Mouse (Mus musculus) CH12.LX (cell line): ENCODE results near the gene Wdr92. TPM values are rescaled to one million over a fixed set of nuclear protein-coding genes. Genes with fewer than 3 reads are reported as not detected.

Experiments
- DNase-seq: peaks from one replicate; pipeline ENCODE4 v3.0.0-alpha.2; 2013; ENCODE audit errors: extremely low read depth
- H3K27ac ChIP-seq: 2 replicates; pipeline ENCODE4 v1.5.1; 2012; ENCODE audit warnings: low read depth, mild to moderate bottlenecking, control low read depth, moderate library complexity; ENCODE audit not compliant: insufficient read depth
- H3K27me3 ChIP-seq: replicated peaks from 2 replicates; pipeline ENCODE3; 2012; ENCODE audit warnings: inconsistent platforms
- H3K36me3 ChIP-seq, 2 experiments: replicated peaks in 1 of 2; 2 replicates each; pipeline versions ENCODE3 to v1.6.1; 2012; ENCODE audit warnings: inconsistent platforms in 1 of 2, low read length in 1 of 2, mild to moderate bottlenecking in 1 of 2, mixed read lengths in 1 of 2, moderate library complexity in 1 of 2; ENCODE audit not compliant: control insufficient read depth in 1 of 2, insufficient read depth in 1 of 2
- H3K4me1 ChIP-seq, 2 experiments: 2 replicates each; pipeline ENCODE4 v1.6.1; 2012; ENCODE audit warnings: inconsistent platforms in 1 of 2, moderate library complexity in 1 of 2; ENCODE audit not compliant: insufficient read depth in 2 of 2, control insufficient read depth in 1 of 2
- H3K4me2 ChIP-seq: 2 replicates; pipeline ENCODE4 v1.6.1; 2012; ENCODE audit warnings: low read depth, mild to moderate bottlenecking, control low read depth; ENCODE audit not compliant: poor library complexity, insufficient read depth, severe bottlenecking
- H3K4me3 ChIP-seq, 3 experiments: fragments of 150-350 bp in 1 of 3; sonication (generic) in 1 of 3; replicated peaks in 1 of 3; 2 replicates each; pipeline versions ENCODE3 to v1.5.1; 2011 to 2012; ENCODE audit warnings: low read depth in 2 of 3, low read length in 2 of 3, mild to moderate bottlenecking in 2 of 3, moderate library complexity in 2 of 3, control low read depth in 1 of 3, improper control_type of control experiment in 1 of 3, inconsistent platforms in 1 of 3, mixed read lengths in 1 of 3; ENCODE audit not compliant: poor library complexity in 1 of 3
- H3K79me2 ChIP-seq: replicated peaks from 2 replicates; pipeline ENCODE4 v1.6.1; 2012; ENCODE audit warnings: mild to moderate bottlenecking, moderate library complexity; ENCODE audit not compliant: control insufficient read depth, poor library complexity, insufficient read depth, severe bottlenecking; ENCODE audit errors: extremely low read depth
- H3K9ac ChIP-seq: 2 replicates; pipeline ENCODE4 v1.6.1; 2012; ENCODE audit warnings: low read depth, mild to moderate bottlenecking, control low read depth, moderate library complexity; ENCODE audit not compliant: insufficient read depth
- H3K9me3 ChIP-seq: replicated peaks from 2 replicates; pipeline ENCODE3; 2012; ENCODE audit warnings: low read length, inconsistent platforms, mixed read lengths
- BHLHE40 ChIP-seq: IDR thresholded peaks from 2 replicates; pipeline ENCODE4 v1.6.1; 2011; ENCODE audit warnings: mild to moderate bottlenecking, low read depth, low read length, improper control_type of control experiment
- CHD1 ChIP-seq: IDR thresholded peaks from 2 replicates; pipeline ENCODE4 v1.6.1; 2012; ENCODE audit warnings: low read depth, low read length, improper control_type of control experiment, inconsistent platforms
- CHD2 ChIP-seq: IDR thresholded peaks from 2 replicates; pipeline ENCODE4 v1.6.1; 2011; ENCODE audit warnings: low read length, improper control_type of control experiment
- CTCF ChIP-seq, 2 experiments: IDR thresholded peaks in 1 of 2; conservative IDR thresholded peaks in 1 of 2; 2 replicates each; pipeline ENCODE4 v1.5.1; 2011 to 2012; ENCODE audit warnings: low read depth in 2 of 2, low read length in 2 of 2, improper control_type of control experiment in 1 of 2, inconsistent platforms in 1 of 2, mild to moderate bottlenecking in 1 of 2, moderate library complexity in 1 of 2
- E2F4 ChIP-seq: IDR thresholded peaks from 2 replicates; pipeline ENCODE4 v1.6.1; 2011; ENCODE audit warnings: low read depth, low read length, improper control_type of control experiment; ENCODE audit not compliant: insufficient replicate concordance
- ELF1 ChIP-seq: IDR thresholded peaks from 2 replicates; pipeline ENCODE4 v1.6.1; 2014; ENCODE audit warnings: low read depth, mild to moderate bottlenecking, inconsistent platforms, low read length, improper control_type of control experiment
- EP300 ChIP-seq: IDR thresholded peaks from 2 replicates; pipeline ENCODE4 v1.6.1; 2011; ENCODE audit warnings: low read length, improper control_type of control experiment
- ETS1 ChIP-seq: conservative IDR thresholded peaks from 2 replicates; pipeline ENCODE4 v1.6.1; 2012; ENCODE audit warnings: low read depth, mild to moderate bottlenecking, inconsistent platforms, low read length, improper control_type of control experiment, moderate library complexity
- GABPA ChIP-seq: IDR thresholded peaks from 2 replicates; pipeline ENCODE4 v1.6.1; 2012; ENCODE audit warnings: low read depth, low read length, improper control_type of control experiment, inconsistent platforms; ENCODE audit not compliant: insufficient replicate concordance
- HCFC1 ChIP-seq: IDR thresholded peaks from 2 replicates; pipeline ENCODE4 v1.6.1; 2012; ENCODE audit warnings: low read depth, mild to moderate bottlenecking, inconsistent platforms, low read length, improper control_type of control experiment
- IRF4 ChIP-seq: IDR thresholded peaks from 2 replicates; pipeline ENCODE4 v1.6.1; 2014; ENCODE audit warnings: low read depth, mild to moderate bottlenecking, inconsistent platforms, low read length, improper control_type of control experiment
- JUN ChIP-seq: IDR thresholded peaks from 2 replicates; pipeline ENCODE4 v1.6.1; 2011; ENCODE audit warnings: low read depth, mild to moderate bottlenecking, low read length, improper control_type of control experiment, moderate library complexity; ENCODE audit not compliant: insufficient read depth
- JUND ChIP-seq: conservative IDR thresholded peaks from 2 replicates; pipeline ENCODE4 v1.6.1; 2011; ENCODE audit warnings: low read depth, low read length, improper control_type of control experiment
- KAT2A ChIP-seq: IDR thresholded peaks from 2 replicates; pipeline ENCODE4 v1.6.1; 2012; ENCODE audit warnings: low read length, improper control_type of control experiment, inconsistent platforms; ENCODE audit not compliant: insufficient replicate concordance
- MAFK ChIP-seq: IDR thresholded peaks from 2 replicates; pipeline ENCODE4 v1.6.1; 2011; ENCODE audit warnings: low read length, improper control_type of control experiment; ENCODE audit not compliant: insufficient replicate concordance
- MAX ChIP-seq: IDR thresholded peaks from 2 replicates; pipeline ENCODE4 v1.6.1; 2011; ENCODE audit warnings: low read length, improper control_type of control experiment
- MAZ ChIP-seq: IDR thresholded peaks from 2 replicates; pipeline ENCODE4 v1.6.1; 2012; ENCODE audit warnings: low read depth, mild to moderate bottlenecking, inconsistent platforms, low read length, improper control_type of control experiment, moderate library complexity
- MEF2A ChIP-seq: IDR thresholded peaks from 2 replicates; pipeline ENCODE4 v1.6.1; 2014; ENCODE audit warnings: low read depth, mild to moderate bottlenecking, inconsistent platforms, low read length, improper control_type of control experiment, borderline replicate concordance
- MXI1 ChIP-seq: IDR thresholded peaks from 2 replicates; pipeline ENCODE4 v1.6.1; 2011; ENCODE audit warnings: mild to moderate bottlenecking, low read depth, low read length, improper control_type of control experiment
- MYC ChIP-seq: IDR thresholded peaks from 2 replicates; pipeline ENCODE4 v1.6.1; 2011; ENCODE audit warnings: low read depth, mild to moderate bottlenecking, improper control_type of control experiment, low read length
- NELFE ChIP-seq: IDR thresholded peaks from 2 replicates; pipeline ENCODE4 v1.6.1; 2011; ENCODE audit warnings: low read depth, low read length, improper control_type of control experiment
- NRF1 ChIP-seq: IDR thresholded peaks from 2 replicates; pipeline ENCODE4 v1.6.1; 2014; ENCODE audit warnings: low read depth, mild to moderate bottlenecking, inconsistent platforms, low read length, improper control_type of control experiment, moderate library complexity
- PAX5 ChIP-seq: IDR thresholded peaks from 2 replicates; pipeline ENCODE4 v1.6.1; 2012; ENCODE audit warnings: low read length, inconsistent platforms, mixed read lengths
- POLR2A ChIP-seq: IDR thresholded peaks from 2 replicates; pipeline ENCODE4 v1.6.1; 2011; ENCODE audit warnings: low read depth, mild to moderate bottlenecking, improper control_type of control experiment, low read length
- POLR2AphosphoS2 ChIP-seq: IDR thresholded peaks from 2 replicates; pipeline ENCODE4 v1.6.1; 2011; ENCODE audit warnings: low read depth, low read length, improper control_type of control experiment
- RAD21 ChIP-seq: IDR thresholded peaks from 2 replicates; pipeline ENCODE4 v1.6.1; 2011; ENCODE audit warnings: low read depth, mild to moderate bottlenecking, low read length, improper control_type of control experiment, moderate library complexity
- RCOR1 ChIP-seq: conservative IDR thresholded peaks from 2 replicates; pipeline ENCODE4 v1.6.1; 2012; ENCODE audit warnings: low read depth, mild to moderate bottlenecking, inconsistent platforms, low read length, improper control_type of control experiment
- SIN3A ChIP-seq: IDR thresholded peaks from 2 replicates; pipeline ENCODE4 v1.6.1; 2012; ENCODE audit warnings: low read length, improper control_type of control experiment, inconsistent platforms
- SMC3 ChIP-seq: IDR thresholded peaks from 2 replicates; pipeline ENCODE4 v1.6.1; 2011; ENCODE audit warnings: low read depth, low read length, improper control_type of control experiment
- TBP ChIP-seq: conservative IDR thresholded peaks from 2 replicates; pipeline ENCODE4 v1.6.1; 2011; ENCODE audit warnings: low read depth, low read length, improper control_type of control experiment
- TCF12 ChIP-seq: IDR thresholded peaks from 2 replicates; pipeline ENCODE4 v1.6.1; 2014; ENCODE audit warnings: low read depth, mild to moderate bottlenecking, inconsistent platforms, low read length, improper control_type of control experiment
- UBTF ChIP-seq: IDR thresholded peaks from 2 replicates; pipeline ENCODE4 v1.6.1; 2012; ENCODE audit warnings: low read depth, mild to moderate bottlenecking, inconsistent platforms, low read length, improper control_type of control experiment, moderate library complexity
- USF1 ChIP-seq: IDR thresholded peaks from 2 replicates; pipeline ENCODE4 v1.6.1; 2014; ENCODE audit warnings: low read depth, mild to moderate bottlenecking, inconsistent platforms, low read length, improper control_type of control experiment
- USF2 ChIP-seq: conservative IDR thresholded peaks from 2 replicates; pipeline ENCODE4 v1.6.1; 2011; ENCODE audit warnings: low read depth, low read length, improper control_type of control experiment
- ZC3H11A ChIP-seq: IDR thresholded peaks from 2 replicates; pipeline ENCODE4 v1.6.1; 2012; ENCODE audit warnings: low read depth, mild to moderate bottlenecking, inconsistent platforms, low read length, improper control_type of control experiment
- ZKSCAN1 ChIP-seq: IDR thresholded peaks from 2 replicates; pipeline ENCODE4 v1.6.1; 2012; ENCODE audit warnings: low read depth, inconsistent platforms, low read length, improper control_type of control experiment, borderline replicate concordance
- ZMIZ1 ChIP-seq: IDR thresholded peaks from 2 replicates; pipeline ENCODE4 v1.6.1; 2012; ENCODE audit warnings: low read depth, mild to moderate bottlenecking, inconsistent platforms, low read length, improper control_type of control experiment
- ZNF384 ChIP-seq: IDR thresholded peaks from 2 replicates; pipeline ENCODE4 v1.6.1; 2012; ENCODE audit warnings: low read depth, low read length, improper control_type of control experiment, inconsistent platforms
- dilution Hi-C: fragments of 300-500 bp; cut with MboI; formaldehyde crosslinking; loops from 2 replicates; pipeline ENCODE4 v1.14.3; 2020; ENCODE audit warnings: low sequenced_read_pairs; ENCODE audit not compliant: extremely low pct_unique_long_range_greater_than_20kb, extremely low pct_ligation_motif_present
- in situ Hi-C: fragments of 300-500 bp; cut with MboI; formaldehyde crosslinking; loops from 3 replicates; pipeline ENCODE4 v1.14.3; 2019; ENCODE audit warnings: low sequenced_read_pairs, low pct_ligation_motif_present, low pct_unique_long_range_greater_than_20kb, mixed read lengths
- polyA plus RNA-seq: library from polyadenylated mRNA; unstranded; fragments of >175 nt; gene quantifications from 2 replicates; pipeline ENCODE4 v1.2.1, GENCODE M21; 2012; ENCODE audit warnings: low read depth; ENCODE audit not compliant: insufficient read length
- total RNA-seq, 2 experiments: library from RNA; depleted of rRNA; stranded (reverse); fragments of 300-350 nt in 1 of 2; fragments of >200 nt in 1 of 2; gene quantifications; 2 replicates each; pipeline ENCODE4 v1.2.3; 2012 to 2014

Gene Wdr92
- total and polyA plus RNA-seq, 3 experiments: 35.8 to 66.1 (median 38.6) TPM

GRCm38 (mm10) chr11:17257443-17257842 is 75.5 kb downstream of the Wdr92 start, which contains the start of gene C1d:
Gene C1d (plus strand): TSS chr11:17257579.
- dilution Hi-C loops: no loop called here
- Histone ChIP-seq H3K4me2 (peak within 1 kb of the TSS; percentile 82), H3K36me3 (peaks cover 0 to 8% of the 10 kb centered on the region in 2 experiments), H3K4me3 (peak within 1 kb of the TSS; percentile 65 to 99 (median 77)), H3K27ac (peak within 1 kb of the TSS; percentile 43), H3K9me3 (no peaks in the 10 kb centered on the region), H3K27me3 (no peaks in the 10 kb centered on the region), H3K9ac (peak within 1 kb of the TSS; percentile 93)
- peak; percentile 99 for DNase-seq
- no peak for TF ChIP-seq E2F4
- TF ChIP-seq MAFK: no peak
- TF ChIP-seq PAX5: no peak
- no peak for TF ChIP-seq USF1
- peak; percentile 75 for TF ChIP-seq ELF1
- TF ChIP-seq ETS1: no peak; the same call in 1 of the 2 replicates
- peak; percentile 77; the same call in 1 of the 2 replicates for TF ChIP-seq POLR2AphosphoS2
- TF ChIP-seq BHLHE40: peak; percentile 84
- TF ChIP-seq CHD1: no peak
- TF ChIP-seq ZKSCAN1: no peak
- peak; percentile 86 for TF ChIP-seq HCFC1
- peak; percentile 92 for TF ChIP-seq MXI1
- TF ChIP-seq JUN: no peak
- peak; percentile 18; the same call in 1 of the 2 replicates for TF ChIP-seq CHD2
- TF ChIP-seq POLR2A: peak; percentile 88
- peak; percentile 68; the same call in 1 of the 2 replicates for TF ChIP-seq KAT2A
- TF ChIP-seq RAD21: no peak
- peak; percentile 82 for TF ChIP-seq TBP
- TF ChIP-seq TCF12: peak; percentile 89
- TF ChIP-seq RCOR1: peak; percentile 39; the same call in 1 of the 2 replicates
- TF ChIP-seq JUND: no peak
- TF ChIP-seq MYC: peak; percentile 51; the same call in 1 of the 2 replicates
- TF ChIP-seq MEF2A: peak; percentile 62; the same call in 1 of the 2 replicates
- TF ChIP-seq ZMIZ1: peak; percentile 81
- TF ChIP-seq ZC3H11A: no peak
- TF ChIP-seq MAZ: peak; percentile 54; the same call in 1 of the 2 replicates
- peak; percentile 92 for TF ChIP-seq NRF1
- no peak for TF ChIP-seq SMC3
- peak; percentile 92 for TF ChIP-seq NELFE
- no peak for TF ChIP-seq UBTF
- TF ChIP-seq IRF4: peak; percentile 72; the same call in 1 of the 2 replicates
- no peak for TF ChIP-seq CTCF (conservative IDR thresholded peaks at IDR 0.05 in 1 of 2, IDR thresholded peaks at IDR 0.05 in 1 of 2; ENCODE audit: low read depth in 2 of 2, low read length in 2 of 2)
- TF ChIP-seq ZNF384: no peak
- no peak; the same call in none of the 2 replicates for TF ChIP-seq MAX
- TF ChIP-seq EP300: no peak
- TF ChIP-seq USF2: no peak
- TF ChIP-seq GABPA: no peak
- TF ChIP-seq SIN3A: peak; percentile 91; the same call in 1 of the 2 replicates
- TF ChIP-seq, all 38 proteins: peak for 19
- peaks cover 34% of the 10 kb centered on the region for H3K79me2 ChIP-seq
- in situ Hi-C loops: no loop called here
- H3K4me1 ChIP-seq: peaks cover 0 to 20% of the 10 kb centered on the region in 2 experiments
